8 mouse cellular contexts compared by ENCODE assay signal in genomic region chr6:82402501-82403495, GRCm38 (mm10). TPM values are rescaled to one million over a fixed set of nuclear protein-coding genes. Genes with fewer than 3 reads are reported as not detected.
DNase-seq lines count a peak whose midpoint lies in the region; ATAC-seq and TF ChIP-seq lines count a peak whose summit lies in the region.

No protein-coding gene starts in this region.

- peaks cover 30% of the 10 kb centered on the region for H3K4me1 ChIP-seq in midbrain, embryonic 10.5 days

- DNase-seq in layer of hippocampus, adult 2 months (ENCODE audit: low spot score in 2 of 2), result peak; percentile 13 to 28
- DNase-seq in layer of hippocampus, adult 9-11 months, result no peak
- DNase-seq in cerebellum, postnatal 10 days, result peak; percentile 67 to 74
- peak; percentile 38 for DNase-seq in forelimb bud, embryonic 11.5 days (ENCODE audit: low read depth, low spot score)
- DNase-seq in layer of hippocampus, postnatal 36 days, result peak; percentile 13 to 23
- peak; percentile 56 for DNase-seq in midbrain, embryonic 10.5 days (ENCODE audit: low spot score)
- DNase-seq in yolk sac, embryonic 10.5 days (ENCODE audit: low spot score), result peak; percentile 15

- H3K9me3 ChIP-seq in midbrain, embryonic 10.5 days (replicated peaks), result no peaks in the 10 kb centered on the region

- 2% methylated on average over 34 of the region's 34 CpGs for WGBS in midbrain, embryonic 10.5 days

- peak overlapping the region; percentile 28; the same call in 1 of the 2 replicates for H3K27ac ChIP-seq in layer of hippocampus, adult 2 months
- no peak overlapping the region; the same call in 1 of the 2 replicates for H3K27ac ChIP-seq in midbrain, embryonic 10.5 days (replicated peaks)

- no peaks in the 10 kb centered on the region for H3K36me3 ChIP-seq in midbrain, embryonic 10.5 days

- TF ChIP-seq CTCF in layer of hippocampus, adult 2 months (conservative IDR thresholded peaks at IDR 0.05), result peak; percentile 42

- no peak for ATAC-seq in erythroid progenitor cell, adult 5-6 weeks (replicated peaks; ENCODE audit: low FRiP score, poor library complexity, severe bottlenecking)

- peak overlapping the region; percentile 46 for H3K4me3 ChIP-seq in layer of hippocampus, adult 2 months
- peak overlapping the region; percentile 54 for H3K4me3 ChIP-seq in midbrain, embryonic 10.5 days

- peaks cover 73% of the 10 kb centered on the region for H3K27me3 ChIP-seq in midbrain, embryonic 10.5 days (ENCODE audit: low read depth, poor library complexity, severe bottlenecking)

RNA-seq across cellular contexts. Expression of gene Tacr1, which starts 0.7 kb away (rescaled TPM):
- total RNA-seq in layer of hippocampus, adult 2 months (2021), result 1 to 10 TPM; 1.7 to 1.9 TPM
- 1 to 10 TPM; 1.5 to 1.8 TPM for total RNA-seq in layer of hippocampus, postnatal 36 days (2021)
- 0.33 and 0.40 TPM in 2 replicates for polyA plus RNA-seq in midbrain, embryonic 10.5 days (2016; fragmentation: Nextera tagmentation; extraction: Ambion mirVana)
- not detected in 2 replicates for total RNA-seq in erythroid progenitor cell, adult 5-6 weeks (2015; ENCODE audit: low replicate concordance)
- not detected in 2 replicates for total RNA-seq in erythroid progenitor cell, adult 5-6 weeks (2017; ENCODE audit: low replicate concordance)
